Mouse (Mus musculus) embryonic facial prominence, embryonic 11.5 days (tissue): Measurements from ENCODE around the gene Lats2. TPM values are rescaled to one million over a fixed set of nuclear protein-coding genes. Genes with fewer than 3 reads are reported as not detected.
A peak's percentile ranks its signal among the peaks of the same experiment; 100 is the strongest.
"Not testable (repeated sequence)": the region's sequence is repeated elsewhere in the genome, so short reads cannot be mapped to it uniquely, and the experiment has no call there.

Experiments
- ATAC-seq: fragments of 200-750 bp; cut with Nextera tagmentation; replicated peaks from 2 replicates; pipeline ENCODE4 v1.8.0; 2017; ENCODE audit warnings: low read depth; ENCODE audit not compliant: insufficient number of reproducible peaks, low FRiP score, low TSS enrichment
- DNase-seq: peaks from one replicate; pipeline ENCODE4 v3.0.0-alpha.2; 2015; ENCODE audit warnings: low spot score
- H3K27ac ChIP-seq: fragments of 300-500 bp; sonication (generic); replicated peaks from 2 replicates; pipeline ENCODE4 v1.5.1; 2014; ENCODE audit warnings: mild to moderate bottlenecking, low read depth, low read length, control low read depth
- H3K27me3 ChIP-seq: fragments of 300-500 bp; sonication (generic); 2 replicates; pipeline ENCODE4 v1.6.1; 2014; ENCODE audit warnings: mild to moderate bottlenecking, low read length, moderate library complexity, mixed read lengths; ENCODE audit not compliant: control insufficient read depth, insufficient read depth
- H3K36me3 ChIP-seq: fragments of 300-500 bp; sonication (generic); replicated peaks from 2 replicates; pipeline ENCODE4 v1.6.1; 2014; ENCODE audit warnings: low read depth, mild to moderate bottlenecking, low read length, moderate library complexity, mixed read lengths; ENCODE audit not compliant: control insufficient read depth, insufficient read depth
- H3K4me1 ChIP-seq: fragments of 300-500 bp; sonication (generic); 2 replicates; pipeline ENCODE4 v1.6.1; 2014; ENCODE audit warnings: low read length, mixed read lengths; ENCODE audit not compliant: control insufficient read depth, insufficient read depth
- H3K4me2 ChIP-seq: fragments of 300-500 bp; sonication (generic); 2 replicates; pipeline ENCODE4 v1.6.1; 2014; ENCODE audit warnings: low read depth, mild to moderate bottlenecking, control low read depth, low read length, moderate library complexity
- H3K4me3 ChIP-seq: fragments of 300-500 bp; sonication (generic); 2 replicates; pipeline ENCODE4 v1.5.1; 2014; ENCODE audit warnings: low read depth, low read length, control low read depth
- H3K9ac ChIP-seq: fragments of 300-500 bp; sonication (generic); replicated peaks from 2 replicates; pipeline ENCODE4 v1.6.1; 2014; ENCODE audit warnings: mild to moderate bottlenecking, control low read depth, low read length
- H3K9me3 ChIP-seq: fragments of 300-500 bp; sonication (generic); replicated peaks from 2 replicates; pipeline ENCODE4 v1.6.1; 2016; ENCODE audit warnings: mild to moderate bottlenecking, low read length, inconsistent platforms, mixed read lengths; ENCODE audit not compliant: control insufficient read depth
- WGBS: fragments of 180-500 bp; shearing (Covaris S2); extraction: QIAGEN DNeasy Blood & Tissue Kit; methylation state at CpG from one replicate; pipeline ENCODE4 v1.1.7; 2014; 5-methylcytosine and 5-hydroxymethylcytosine counted together
- polyA plus RNA-seq: library from polyadenylated mRNA; unstranded; fragments of >200 nt; fragmentation: Nextera tagmentation; extraction: Ambion mirVana; gene quantifications from 2 replicates; pipeline ENCODE4 v1.2.1, GENCODE M21; 2014

Gene Lats2
- polyA plus RNA-seq, 1 experiment from 2014 or later, result 14.0 TPM

- H3K9ac ChIP-seq, H3K9me3 ChIP-seq, H3K4me3 ChIP-seq, H3K36me3 ChIP-seq, H3K27ac ChIP-seq, H3K4me2 ChIP-seq, H3K4me1 ChIP-seq, ATAC-seq, H3K27me3 ChIP-seq, DNase-seq: not testable (repeated sequence)
- 95% methylated on average over 7 of the region's 7 CpGs for WGBS
Observed at GRCm38 (mm10) chr14:57688066-57688465, 70.1 kb downstream of the Lats2 start.

- Histone ChIP-seq H3K9me3 (no peaks in the 10 kb centered on the region), H3K27ac (no peak overlapping the region), H3K4me3 (no peak overlapping the region), H3K36me3 (no peaks in the 10 kb centered on the region; the same call in 1 of the 2 replicates), H3K4me1 (no peaks in the 10 kb centered on the region), H3K9ac (no peak overlapping the region), H3K4me2 (no peak overlapping the region), H3K27me3 (no peaks in the 10 kb centered on the region)
- 84% methylated on average over 5 of the region's 5 CpGs for WGBS
- no peak for ATAC-seq
- DNase-seq, result no peak
Observed at GRCm38 (mm10) chr14:57687441-57687840, 70.7 kb downstream of the Lats2 start.

- 95% methylated on average over 6 of the region's 6 CpGs for WGBS
- ATAC-seq, result no peak
- no peak overlapping the region for H3K4me2 ChIP-seq
- no peak overlapping the region for H3K27ac ChIP-seq
- no peaks in the 10 kb centered on the region for H3K9me3 ChIP-seq
- no peak for DNase-seq
- H3K27me3 ChIP-seq, result no peaks in the 10 kb centered on the region
- H3K4me3 ChIP-seq, result no peak overlapping the region
- no peak overlapping the region for H3K9ac ChIP-seq
- no peaks in the 10 kb centered on the region for H3K4me1 ChIP-seq
- H3K36me3 ChIP-seq, result no peaks in the 10 kb centered on the region; the same call in 1 of the 2 replicates
Observed at GRCm38 (mm10) chr14:57686647-57687046, 71.5 kb downstream of the Lats2 start.

- ATAC-seq, result no peak
- Histone ChIP-seq H3K27ac (no peak overlapping the region), H3K4me3 (no peak overlapping the region), H3K36me3 (no peaks in the 10 kb centered on the region), H3K27me3 (no peaks in the 10 kb centered on the region), H3K4me1 (no peaks in the 10 kb centered on the region), H3K9ac (no peak overlapping the region), H3K9me3 (no peaks in the 10 kb centered on the region), H3K4me2 (no peak overlapping the region)
- WGBS, result 12% methylated on average over 1 of the region's 1 CpGs
- peak; percentile 60 for DNase-seq
Observed at GRCm38 (mm10) chr14:57684579-57684978, 73.6 kb downstream of the Lats2 start.

GRCm38 (mm10) chr14:57682751-57683150 is 75.4 kb downstream of the Lats2 start:
- Histone ChIP-seq H3K4me2 (no peak overlapping the region), H3K4me1 (no peaks in the 10 kb centered on the region), H3K9me3 (no peaks in the 10 kb centered on the region), H3K9ac (no peak overlapping the region), H3K27me3 (no peaks in the 10 kb centered on the region), H3K36me3 (no peaks in the 10 kb centered on the region), H3K27ac (no peak overlapping the region), H3K4me3 (no peak overlapping the region)
- 80% methylated on average over 4 of the region's 4 CpGs for WGBS
- ATAC-seq (no peak), DNase-seq (no peak)

- DNase-seq (peak; percentile 90), ATAC-seq (no peak)
- Histone ChIP-seq H3K4me3 (no peak overlapping the region), H3K27ac (no peak overlapping the region), H3K4me2 (no peak overlapping the region), H3K4me1 (no peaks in the 10 kb centered on the region), H3K27me3 (no peaks in the 10 kb centered on the region), H3K9me3 (no peaks in the 10 kb centered on the region), H3K36me3 (no peaks in the 10 kb centered on the region), H3K9ac (no peak overlapping the region)
- 45% methylated on average over 5 of the region's 5 CpGs for WGBS
Observed at GRCm38 (mm10) chr14:57679958-57680535, 78.1 kb downstream of the Lats2 start.

GRCm38 (mm10) chr14:57679523-57679922 is 78.7 kb downstream of the Lats2 start:
- Histone ChIP-seq H3K27ac (no peak overlapping the region), H3K36me3 (no peaks in the 10 kb centered on the region), H3K9ac (no peak overlapping the region), H3K4me1 (no peaks in the 10 kb centered on the region), H3K4me2 (no peak overlapping the region), H3K9me3 (no peaks in the 10 kb centered on the region), H3K27me3 (no peaks in the 10 kb centered on the region), H3K4me3 (no peak overlapping the region)
- WGBS, result 25% methylated on average over 1 of the region's 1 CpGs
- ATAC-seq (no peak), DNase-seq (no peak)

- Histone ChIP-seq H3K27me3 (no peaks in the 10 kb centered on the region), H3K4me2 (no peak overlapping the region), H3K9me3 (no peaks in the 10 kb centered on the region), H3K4me1 (no peaks in the 10 kb centered on the region), H3K9ac (no peak overlapping the region), H3K4me3 (no peak overlapping the region), H3K27ac (no peak overlapping the region), H3K36me3 (no peaks in the 10 kb centered on the region)
- DNase-seq, result peak; percentile 48
- ATAC-seq, result no peak
- WGBS, result 47% methylated on average over 2 of the region's 2 CpGs
Observed at GRCm38 (mm10) chr14:57675481-57675880, 82.7 kb downstream of the Lats2 start.
